Mouse (Mus musculus): ENCODE results near the gene Igsf3. TPM values are rescaled to one million over a fixed set of nuclear protein-coding genes. Genes with fewer than 3 reads are reported as not detected.

Gene Igsf3
- 2.2 TPM for polyA plus RNA-seq (2014; fragmentation: Illumina TruSeq; extraction: RNeasy Lipid Tissue Mini Kit (QIAGEN cat#74804); ENCODE audit: insufficient read depth, low read depth, low replicate concordance)

DNA sequence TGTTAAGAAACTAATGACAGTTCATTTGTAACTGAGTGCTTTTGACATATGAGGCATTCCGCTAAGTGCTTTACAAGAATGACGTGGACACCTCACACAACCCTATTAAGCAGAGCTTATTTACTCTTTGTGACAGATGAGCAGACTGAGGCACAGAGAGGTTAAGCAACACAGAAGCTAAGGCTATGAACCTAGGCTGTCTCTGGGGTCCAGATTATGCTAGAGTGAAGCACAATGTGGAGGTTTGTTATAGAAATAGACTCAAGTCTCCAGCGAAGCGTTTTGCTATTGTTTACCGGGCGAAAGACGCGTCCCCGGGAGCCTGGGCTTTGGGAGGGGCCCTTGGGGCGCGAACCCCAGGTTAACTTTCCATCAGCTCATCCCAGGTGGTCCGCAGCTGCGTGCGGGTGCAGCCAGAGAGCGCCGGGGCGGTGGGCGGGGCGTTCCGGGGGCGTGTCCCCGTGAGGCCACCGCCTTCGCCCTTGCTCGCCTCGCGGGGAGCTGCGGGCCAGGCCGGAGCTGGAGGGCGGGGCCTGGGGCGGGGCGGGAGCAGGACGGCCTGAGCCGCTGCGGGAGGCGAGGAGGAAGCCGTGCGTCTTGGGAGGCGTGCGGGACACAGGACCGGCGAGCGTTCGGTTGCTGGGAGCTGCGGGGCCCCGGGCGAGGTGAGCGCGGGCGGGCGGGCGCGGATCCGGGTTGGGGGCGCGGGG lies at the start of gene Igsf3:
TSS of gene Igsf3 (plus strand) at position 546 of the 710 bp plus-strand sequence.

Other genes starting within 250 kb of the Igsf3 start
- 37.9 TPM for gene Cd2, start 89.1 kb upstream of the Igsf3 start, polyA plus RNA-seq (2014; fragmentation: Illumina TruSeq; extraction: RNeasy Lipid Tissue Mini Kit (QIAGEN cat#74804); ENCODE audit: insufficient read depth, low read depth, low replicate concordance)
- 172 TPM for gene Atp1a1, start 227.6 kb downstream of the Igsf3 start, polyA plus RNA-seq (2014; fragmentation: Illumina TruSeq; extraction: RNeasy Lipid Tissue Mini Kit (QIAGEN cat#74804); ENCODE audit: insufficient read depth, low read depth, low replicate concordance)

All from lung, adult 10 weeks (tissue).